Mouse (Mus musculus): Measurements from ENCODE around the gene Gm10160. TPM values are rescaled to one million over a fixed set of nuclear protein-coding genes. Genes with fewer than 3 reads are reported as not detected.

Gene Gm10160
- polyA plus RNA-seq, 1 experiment from 2014 or later: not detected

DNA sequence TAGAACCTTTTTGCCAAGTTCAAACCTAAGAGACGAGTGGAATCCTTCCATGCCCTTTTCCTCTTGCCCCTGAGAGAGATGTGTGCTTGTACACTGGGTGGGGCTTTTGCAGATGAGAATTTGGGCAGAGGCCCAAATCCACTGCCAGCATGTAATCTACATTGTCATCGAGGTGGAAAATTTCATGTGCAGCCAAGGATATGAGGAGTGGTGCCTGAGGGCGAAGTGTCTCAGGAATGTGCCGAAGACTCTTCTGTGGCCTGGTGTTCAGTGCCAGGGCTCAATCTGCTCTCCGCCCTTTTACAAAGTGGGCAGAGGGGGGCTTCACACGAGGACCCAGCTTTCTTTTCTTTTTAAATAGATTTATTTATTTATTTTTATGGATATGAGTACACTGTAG, 19.0 kb upstream of the Gm10160 start:
- no peak for ATAC-seq (ENCODE audit: low FRiP score)
- WGBS: 88% methylated on average over 6 of the region's 6 CpGs
- Histone ChIP-seq H3K4me3 (ENCODE audit: low read depth, low read length) (no peak overlapping the region), H3K9ac (ENCODE audit: low read length) (no peak overlapping the region), H3K36me3 (ENCODE audit: control insufficient read depth, insufficient read depth, low read length) (no peaks in the 10 kb centered on the region), H3K4me1 (ENCODE audit: control insufficient read depth, insufficient read depth, low read length) (no peaks in the 10 kb centered on the region), H3K27me3 (ENCODE audit: control insufficient read depth, insufficient read depth, low read length) (no peaks in the 10 kb centered on the region), H3K9me3 (ENCODE audit: control insufficient read depth, low read length) (no peaks in the 10 kb centered on the region), H3K4me2 (no peak overlapping the region), H3K27ac (ENCODE audit: low read depth, low read length) (no peak overlapping the region)
- DNase-seq (ENCODE audit: low spot score, missing footprints): no peak

DNA sequence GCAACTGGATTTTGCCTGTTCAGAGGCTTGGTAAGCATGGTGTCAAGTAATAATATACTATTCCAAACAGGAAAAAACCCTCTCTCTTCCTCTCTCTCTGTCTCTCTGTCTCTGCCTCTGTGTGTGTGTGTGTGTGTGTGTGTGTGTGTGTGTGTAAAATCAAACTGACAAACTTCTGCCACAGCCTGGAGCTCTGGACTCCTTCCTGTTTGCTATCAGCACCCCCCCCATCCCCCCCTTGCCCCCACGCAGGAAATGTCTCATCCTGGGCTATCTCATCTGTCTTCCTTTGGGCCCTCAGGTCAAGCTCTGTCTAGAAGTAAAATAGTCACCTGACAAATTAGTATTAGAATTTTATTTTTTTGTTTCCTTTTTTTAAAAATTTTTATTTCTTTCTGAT, 18.2 kb upstream of the Gm10160 start:
- Histone ChIP-seq H3K4me2 (no peak overlapping the region), H3K4me1 (ENCODE audit: control insufficient read depth, insufficient read depth, low read length) (no peaks in the 10 kb centered on the region), H3K27ac (ENCODE audit: low read depth, low read length) (no peak overlapping the region), H3K36me3 (ENCODE audit: control insufficient read depth, insufficient read depth, low read length) (no peaks in the 10 kb centered on the region), H3K9ac (ENCODE audit: low read length) (no peak overlapping the region), H3K9me3 (ENCODE audit: control insufficient read depth, low read length) (no peaks in the 10 kb centered on the region), H3K27me3 (ENCODE audit: control insufficient read depth, insufficient read depth, low read length) (no peaks in the 10 kb centered on the region), H3K4me3 (ENCODE audit: low read depth, low read length) (no peak overlapping the region)
- WGBS: 52% methylated on average over 1 of the region's 1 CpGs
- no peak for DNase-seq (ENCODE audit: low spot score, missing footprints)
- no peak for ATAC-seq (ENCODE audit: low FRiP score)

DNA sequence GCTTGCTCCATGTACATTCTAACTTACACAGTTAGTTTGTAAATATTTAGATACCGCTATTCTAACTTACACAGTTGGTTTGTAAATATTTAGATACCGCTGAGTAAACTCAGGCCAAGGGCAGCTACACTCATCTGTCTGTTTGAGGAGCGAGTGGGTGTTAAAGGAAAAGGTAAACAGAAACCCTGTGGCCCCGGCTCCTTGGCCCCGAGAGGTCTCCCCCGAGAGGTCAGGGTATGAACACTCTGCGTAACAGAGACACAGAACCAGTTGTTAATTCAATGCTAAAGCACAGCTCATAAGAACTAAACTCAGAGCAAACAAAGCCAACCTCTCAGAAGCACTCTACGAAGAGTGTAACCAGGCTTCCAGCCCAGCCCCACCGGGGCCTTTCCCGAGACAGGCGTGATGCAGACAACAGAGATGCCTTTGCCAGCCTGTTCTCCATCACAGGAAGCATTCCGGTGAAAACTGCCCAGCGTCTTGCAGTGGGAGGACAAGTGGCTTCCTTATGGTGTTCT, 17.0 kb upstream of the Gm10160 start:
- H3K27ac ChIP-seq (ENCODE audit: low read depth, low read length): no peak overlapping the region
- no peak overlapping the region for H3K9ac ChIP-seq (ENCODE audit: low read length)
- DNase-seq (ENCODE audit: low spot score, missing footprints): no peak
- no peak overlapping the region for H3K4me3 ChIP-seq (ENCODE audit: low read depth, low read length)
- H3K4me2 ChIP-seq: no peak overlapping the region
- no peaks in the 10 kb centered on the region for H3K4me1 ChIP-seq (ENCODE audit: control insufficient read depth, insufficient read depth, low read length)
- no peaks in the 10 kb centered on the region for H3K9me3 ChIP-seq (ENCODE audit: control insufficient read depth, low read length)
- 0 out of 2 replicates have a peak, but pooled peaks have one; percentile 19 for ATAC-seq (ENCODE audit: low FRiP score)
- H3K27me3 ChIP-seq (ENCODE audit: control insufficient read depth, insufficient read depth, low read length): no peaks in the 10 kb centered on the region
- 76% methylated on average over 13 of the region's 13 CpGs for WGBS
- no peaks in the 10 kb centered on the region for H3K36me3 ChIP-seq (ENCODE audit: control insufficient read depth, insufficient read depth, low read length)

DNA sequence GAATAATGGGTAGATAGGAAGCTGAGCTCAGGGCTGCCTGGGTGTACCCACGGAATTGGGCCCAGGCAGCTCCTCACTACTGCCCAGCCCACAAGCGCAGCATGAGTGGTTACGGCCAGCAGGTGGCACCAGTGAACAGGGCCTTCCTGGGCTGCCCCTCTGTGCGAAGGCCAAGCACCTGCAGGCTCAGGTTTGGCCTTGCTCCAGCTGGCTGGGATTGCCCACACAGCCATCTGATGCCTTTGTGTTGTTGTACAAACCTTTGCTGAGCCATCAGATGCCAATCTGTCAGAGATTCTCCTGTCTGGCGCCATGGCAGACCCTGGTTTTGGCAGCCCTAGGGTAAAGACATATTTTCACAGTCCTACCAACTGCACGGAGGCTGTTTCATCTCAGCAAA, 12.6 kb upstream of the Gm10160 start:
- Histone ChIP-seq H3K4me1 (ENCODE audit: control insufficient read depth, insufficient read depth, low read length) (no peaks in the 10 kb centered on the region), H3K27ac (ENCODE audit: low read depth, low read length) (no peak overlapping the region), H3K36me3 (ENCODE audit: control insufficient read depth, insufficient read depth, low read length) (no peaks in the 10 kb centered on the region), H3K9ac (ENCODE audit: low read length) (no peak overlapping the region), H3K27me3 (ENCODE audit: control insufficient read depth, insufficient read depth, low read length) (no peaks in the 10 kb centered on the region), H3K4me3 (ENCODE audit: low read depth, low read length) (no peak overlapping the region), H3K9me3 (ENCODE audit: control insufficient read depth, low read length) (no peaks in the 10 kb centered on the region), H3K4me2 (no peak overlapping the region)
- 28% methylated on average over 6 of the region's 6 CpGs for WGBS
- DNase-seq (ENCODE audit: low spot score, missing footprints): peak; percentile 97
- ATAC-seq (ENCODE audit: low FRiP score): peak; percentile 75; the same call in 1 of the 2 replicates

DNA sequence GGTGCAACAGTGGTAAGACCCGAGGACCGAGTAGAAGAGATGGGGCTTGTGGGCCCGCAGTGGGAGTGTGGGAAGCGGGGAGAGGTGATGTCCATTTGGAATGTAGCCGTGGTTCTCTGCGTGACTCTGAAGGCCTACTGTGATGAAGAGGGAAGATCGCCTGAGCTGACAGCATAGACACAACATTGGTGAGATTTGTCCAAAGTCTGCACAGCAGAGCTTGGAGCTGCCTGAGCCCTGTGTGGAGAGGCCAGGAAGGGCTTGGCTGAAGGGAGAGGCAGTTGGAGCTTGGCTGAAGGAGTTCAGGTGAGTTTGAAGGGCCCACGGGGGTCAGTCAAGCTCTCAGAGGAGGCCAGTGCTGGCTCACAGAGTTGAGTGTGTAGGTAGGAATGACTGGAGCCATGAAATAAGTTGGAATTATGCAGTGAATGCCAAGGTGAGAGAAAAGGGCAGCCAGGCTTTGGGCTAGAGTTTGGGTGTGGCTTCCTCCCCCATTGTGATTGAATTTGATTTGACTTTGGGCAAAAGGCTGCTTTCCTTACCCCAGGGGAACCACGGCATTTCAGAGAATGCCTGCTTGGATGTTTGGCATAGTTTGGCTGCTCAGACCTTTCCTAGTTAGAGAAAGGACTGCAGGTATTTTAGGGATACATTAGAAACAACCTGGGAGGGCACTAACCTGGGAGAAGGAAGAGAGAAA, 11.8 kb upstream of the Gm10160 start:
- no peaks in the 10 kb centered on the region for H3K4me1 ChIP-seq (ENCODE audit: control insufficient read depth, insufficient read depth, low read length)
- no peaks in the 10 kb centered on the region for H3K9me3 ChIP-seq (ENCODE audit: control insufficient read depth, low read length)
- WGBS: 91% methylated on average over 9 of the region's 9 CpGs
- no peaks in the 10 kb centered on the region for H3K27me3 ChIP-seq (ENCODE audit: control insufficient read depth, insufficient read depth, low read length)
- H3K27ac ChIP-seq (ENCODE audit: low read depth, low read length): no peak overlapping the region
- ATAC-seq (ENCODE audit: low FRiP score) (no peak), DNase-seq (ENCODE audit: low spot score, missing footprints) (no peak)
- H3K36me3 ChIP-seq (ENCODE audit: control insufficient read depth, insufficient read depth, low read length): no peaks in the 10 kb centered on the region
- H3K9ac ChIP-seq (ENCODE audit: low read length): no peak overlapping the region
- H3K4me2 ChIP-seq: no peak overlapping the region
- no peak overlapping the region for H3K4me3 ChIP-seq (ENCODE audit: low read depth, low read length)

DNA sequence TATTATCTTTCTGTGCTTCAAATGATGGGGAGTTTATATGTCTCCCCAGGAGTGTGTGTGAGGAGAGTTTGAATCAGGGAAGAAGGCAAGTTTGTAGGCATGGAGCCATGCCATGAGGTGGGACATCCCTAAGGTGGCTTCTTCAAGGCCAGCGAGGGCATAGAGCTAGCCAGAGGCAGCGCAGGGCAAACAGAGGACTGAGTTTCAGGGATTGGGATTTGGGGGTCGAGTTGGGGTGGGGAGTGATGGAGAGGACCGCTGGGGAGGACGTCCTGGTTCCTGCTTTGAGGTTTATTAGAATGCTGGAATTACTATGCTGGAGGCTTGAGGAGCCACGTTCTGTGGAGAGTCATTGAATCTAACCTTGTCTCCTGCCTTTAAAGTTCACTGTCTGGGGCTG, 10.3 kb upstream of the Gm10160 start:
- DNase-seq (ENCODE audit: low spot score, missing footprints) (no peak), ATAC-seq (ENCODE audit: low FRiP score) (no peak)
- Histone ChIP-seq H3K4me2 (no peak overlapping the region), H3K9ac (ENCODE audit: low read length) (no peak overlapping the region), H3K9me3 (ENCODE audit: control insufficient read depth, low read length) (no peaks in the 10 kb centered on the region), H3K36me3 (ENCODE audit: control insufficient read depth, insufficient read depth, low read length) (no peaks in the 10 kb centered on the region), H3K4me1 (ENCODE audit: control insufficient read depth, insufficient read depth, low read length) (no peaks in the 10 kb centered on the region), H3K4me3 (ENCODE audit: low read depth, low read length) (no peak overlapping the region), H3K27me3 (ENCODE audit: control insufficient read depth, insufficient read depth, low read length) (no peaks in the 10 kb centered on the region), H3K27ac (ENCODE audit: low read depth, low read length) (no peak overlapping the region)
- WGBS: 93% methylated on average over 6 of the region's 6 CpGs

DNA sequence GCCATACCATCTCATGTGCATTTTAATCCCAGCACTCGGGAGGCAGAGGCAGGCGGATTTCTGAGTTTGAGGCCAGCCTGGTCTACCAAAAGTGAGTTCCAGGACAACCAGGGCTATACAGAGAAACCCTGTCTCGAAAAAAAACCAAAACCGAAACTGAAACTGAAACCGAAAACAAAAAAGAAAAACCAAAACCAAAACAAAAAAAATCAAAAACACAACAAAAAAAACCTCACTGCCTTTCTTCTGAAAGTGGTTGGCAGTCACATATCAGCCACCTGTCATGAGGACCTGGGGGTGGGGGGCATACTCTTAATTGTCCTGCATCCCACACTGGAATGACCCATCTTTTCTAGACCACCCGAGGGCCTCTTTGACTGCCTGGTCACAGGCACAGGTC, 9.0 kb upstream of the Gm10160 start:
- DNase-seq (ENCODE audit: low spot score, missing footprints) (no peak), ATAC-seq (ENCODE audit: low FRiP score) (no peak)
- no peak overlapping the region for H3K4me2 ChIP-seq
- no peaks in the 10 kb centered on the region for H3K36me3 ChIP-seq (ENCODE audit: control insufficient read depth, insufficient read depth, low read length)
- WGBS: 87% methylated on average over 6 of the region's 6 CpGs
- H3K27ac ChIP-seq (ENCODE audit: low read depth, low read length): no peak overlapping the region
- H3K4me1 ChIP-seq (ENCODE audit: control insufficient read depth, insufficient read depth, low read length): no peaks in the 10 kb centered on the region
- H3K4me3 ChIP-seq (ENCODE audit: low read depth, low read length): no peak overlapping the region
- H3K27me3 ChIP-seq (ENCODE audit: control insufficient read depth, insufficient read depth, low read length): no peaks in the 10 kb centered on the region
- no peak overlapping the region for H3K9ac ChIP-seq (ENCODE audit: low read length)
- no peaks in the 10 kb centered on the region for H3K9me3 ChIP-seq (ENCODE audit: control insufficient read depth, low read length)

DNA sequence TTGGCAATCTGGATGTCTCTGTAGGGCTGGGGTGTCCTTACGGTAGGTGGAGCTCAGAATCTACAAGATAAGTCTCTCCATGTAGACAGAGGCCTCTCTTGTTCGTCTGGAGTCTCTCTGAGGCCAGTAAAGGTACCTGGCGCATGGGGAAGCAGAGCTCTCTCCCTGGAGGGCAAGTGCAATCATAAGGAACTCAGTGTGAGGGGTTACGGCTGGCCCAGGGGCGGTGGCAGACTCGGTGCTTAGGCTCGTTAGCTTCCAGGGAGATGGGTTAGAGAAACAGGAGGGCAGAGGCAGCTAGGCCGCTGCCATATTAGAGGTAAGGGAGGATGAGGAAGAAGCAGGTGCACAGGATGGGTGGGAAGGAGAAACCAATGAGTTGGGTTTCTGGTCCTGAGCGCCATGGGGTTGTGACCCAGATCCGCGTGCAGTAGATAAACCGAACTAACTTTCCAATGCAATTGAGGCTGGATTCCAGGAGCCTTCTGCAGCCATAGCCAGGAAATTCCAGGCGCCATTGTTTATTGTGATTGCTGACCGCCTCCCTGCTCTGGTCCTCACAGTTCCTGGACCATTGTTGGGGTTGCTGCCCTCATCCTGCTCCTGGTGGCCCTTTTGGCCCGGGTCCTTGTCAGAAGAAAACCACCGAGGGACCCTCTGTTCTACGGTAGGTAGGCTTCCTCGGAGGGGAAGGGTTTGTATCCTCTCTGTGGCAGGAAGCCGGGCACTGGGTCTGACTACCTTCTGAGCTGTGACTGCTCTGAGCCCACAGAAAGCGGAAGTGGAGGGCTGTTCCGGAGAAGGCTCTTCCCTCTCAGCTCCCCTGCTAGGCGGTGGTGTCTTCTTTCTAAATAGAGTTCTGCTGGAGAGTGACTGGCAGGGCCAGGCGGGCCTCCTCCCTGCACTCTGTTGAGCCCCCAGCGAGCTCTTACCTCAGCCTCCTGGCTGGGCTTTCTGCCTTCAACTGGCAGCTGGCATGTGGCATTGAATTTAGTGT, 7.3 kb upstream of the Gm10160 start:
- H3K9ac ChIP-seq (ENCODE audit: low read length): no peak overlapping the region; the same call in 1 of the 2 replicates
- DNase-seq (ENCODE audit: low spot score, missing footprints): no peak
- no peaks in the 10 kb centered on the region for H3K36me3 ChIP-seq (ENCODE audit: control insufficient read depth, insufficient read depth, low read length)
- ATAC-seq (ENCODE audit: low FRiP score): no peak
- peaks cover 2% of the 10 kb centered on the region; the same call in 1 of the 2 replicates for H3K27me3 ChIP-seq (ENCODE audit: control insufficient read depth, insufficient read depth, low read length)
- no peak overlapping the region for H3K27ac ChIP-seq (ENCODE audit: low read depth, low read length)
- WGBS: 76% methylated on average over 24 of the region's 24 CpGs
- H3K4me3 ChIP-seq (ENCODE audit: low read depth, low read length): no peak overlapping the region
- no peak overlapping the region for H3K4me2 ChIP-seq
- H3K9me3 ChIP-seq (ENCODE audit: control insufficient read depth, low read length): no peaks in the 10 kb centered on the region
- H3K4me1 ChIP-seq (ENCODE audit: control insufficient read depth, insufficient read depth, low read length): peaks cover 3% of the 10 kb centered on the region; the same call in 1 of the 2 replicates

DNA sequence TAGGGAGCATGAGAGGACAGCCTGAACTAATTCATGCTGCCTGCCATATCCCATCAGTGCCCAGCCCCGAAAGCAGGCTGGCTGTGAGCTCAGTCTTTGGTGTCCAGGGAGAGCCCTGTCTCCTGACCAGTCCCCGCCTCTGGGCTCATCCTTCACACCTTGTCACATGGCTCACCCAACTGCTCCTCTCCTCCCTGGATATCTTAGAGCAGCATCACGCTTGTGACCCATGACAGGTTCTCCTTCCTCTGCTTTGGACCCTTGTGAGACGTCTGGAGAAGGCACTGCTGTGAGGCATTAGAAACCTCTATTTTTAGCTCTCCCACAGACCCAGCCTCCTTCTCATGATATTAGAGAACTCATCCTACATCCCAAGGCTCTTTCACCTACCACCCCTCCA, 6.3 kb upstream of the Gm10160 start:
- Histone ChIP-seq H3K4me2 (no peak overlapping the region), H3K4me3 (ENCODE audit: low read depth, low read length) (no peak overlapping the region), H3K9ac (ENCODE audit: low read length) (no peak overlapping the region), H3K4me1 (ENCODE audit: control insufficient read depth, insufficient read depth, low read length) (peaks cover 3% of the 10 kb centered on the region; the same call in 1 of the 2 replicates), H3K9me3 (ENCODE audit: control insufficient read depth, low read length) (no peaks in the 10 kb centered on the region), H3K27ac (ENCODE audit: low read depth, low read length) (no peak overlapping the region), H3K36me3 (ENCODE audit: control insufficient read depth, insufficient read depth, low read length) (no peaks in the 10 kb centered on the region), H3K27me3 (ENCODE audit: control insufficient read depth, insufficient read depth, low read length) (peaks cover 5% of the 10 kb centered on the region; the same call in 1 of the 2 replicates)
- DNase-seq (ENCODE audit: low spot score, missing footprints) (no peak), ATAC-seq (ENCODE audit: low FRiP score) (no peak)
- WGBS: 75% methylated on average over 4 of the region's 4 CpGs
